Mouse (Mus musculus) urinary bladder, postnatal 36 days (tissue): ENCODE data around the gene Pitpnc1.

Experiments
- DNase-seq, 2 experiments: peaks; one replicate each; pipeline ENCODE4 v3.0.0; 2022; ENCODE audit warnings: low spot score in 2 of 2, mixed read lengths in 1 of 2

Gene Pitpnc1

DNA sequence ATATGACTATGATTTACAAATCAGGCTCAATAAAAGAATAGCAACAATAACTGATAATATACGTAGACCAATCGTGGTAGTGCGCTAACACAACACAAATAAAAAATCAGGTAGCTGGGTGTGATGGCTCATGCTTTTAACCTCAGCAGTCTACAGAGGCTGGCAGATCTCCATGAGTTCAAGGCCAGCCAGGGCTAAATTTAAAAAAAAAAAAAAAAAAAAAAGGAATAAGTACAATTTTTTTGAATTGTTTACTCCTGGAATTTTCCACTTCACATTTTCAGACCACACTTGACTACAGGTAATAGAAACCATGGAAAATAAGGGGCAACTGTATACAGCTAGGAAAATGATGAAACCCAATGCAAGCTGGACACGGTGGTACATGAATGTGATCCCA is 97.3 kb downstream of the Pitpnc1 start:
- no peak for DNase-seq

GRCm38 (mm10) chr11:107372688-107373087 is 97.8 kb downstream of the Pitpnc1 start:
- DNase-seq = no peak

DNA sequence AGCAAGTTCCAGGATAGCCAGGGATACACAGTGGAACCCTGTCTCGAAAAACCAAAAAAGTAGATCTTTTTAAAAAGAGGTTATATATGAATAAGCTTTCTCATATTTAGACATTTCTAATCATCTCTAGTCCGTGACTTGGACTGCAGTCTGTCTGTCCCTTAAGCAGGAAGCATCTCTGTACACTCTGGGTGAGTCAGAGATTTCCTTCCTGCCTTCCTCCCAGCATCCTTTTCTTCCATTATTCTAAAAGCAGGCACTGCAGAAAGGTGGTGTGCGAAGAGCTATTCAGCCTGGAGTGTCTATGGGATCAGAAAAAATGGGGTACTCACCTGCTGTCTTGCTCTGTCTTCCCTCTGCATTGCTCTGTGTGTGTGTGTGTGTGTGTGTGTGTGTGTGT is 100.0 kb downstream of the Pitpnc1 start:
- no peak for DNase-seq

DNA sequence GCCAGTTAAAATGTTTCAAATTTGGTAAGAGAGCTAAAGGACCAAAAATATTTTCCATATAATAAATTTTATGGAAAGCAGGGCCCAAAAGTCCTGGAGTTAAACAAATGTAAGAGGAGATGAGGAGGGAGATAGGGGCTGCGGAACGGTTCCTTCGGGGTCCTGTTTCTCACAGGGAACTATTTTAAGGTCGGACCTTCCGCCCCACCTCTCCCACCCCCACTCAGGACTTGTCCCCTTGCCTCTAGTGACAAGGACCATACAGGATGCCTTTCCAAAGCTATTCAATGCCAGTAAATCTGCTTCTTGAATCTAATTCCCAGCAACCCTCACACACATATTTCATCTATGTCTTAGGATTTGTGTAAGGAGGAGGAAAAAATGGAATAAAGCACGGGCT is 100.8 kb downstream of the Pitpnc1 start:
- no peak for DNase-seq

- DNase-seq = no peak
Observed at GRCm38 (mm10) chr11:107365938-107366712, 104.4 kb downstream of the Pitpnc1 start.

- DNase-seq = no peak
Observed at GRCm38 (mm10) chr11:107358695-107359094, 111.8 kb downstream of the Pitpnc1 start.

- no peak for DNase-seq
Observed at GRCm38 (mm10) chr11:107356224-107356623, 114.3 kb downstream of the Pitpnc1 start.

GRCm38 (mm10) chr11:107355526-107355925 is 115.0 kb downstream of the Pitpnc1 start:
- DNase-seq = no peak

DNA sequence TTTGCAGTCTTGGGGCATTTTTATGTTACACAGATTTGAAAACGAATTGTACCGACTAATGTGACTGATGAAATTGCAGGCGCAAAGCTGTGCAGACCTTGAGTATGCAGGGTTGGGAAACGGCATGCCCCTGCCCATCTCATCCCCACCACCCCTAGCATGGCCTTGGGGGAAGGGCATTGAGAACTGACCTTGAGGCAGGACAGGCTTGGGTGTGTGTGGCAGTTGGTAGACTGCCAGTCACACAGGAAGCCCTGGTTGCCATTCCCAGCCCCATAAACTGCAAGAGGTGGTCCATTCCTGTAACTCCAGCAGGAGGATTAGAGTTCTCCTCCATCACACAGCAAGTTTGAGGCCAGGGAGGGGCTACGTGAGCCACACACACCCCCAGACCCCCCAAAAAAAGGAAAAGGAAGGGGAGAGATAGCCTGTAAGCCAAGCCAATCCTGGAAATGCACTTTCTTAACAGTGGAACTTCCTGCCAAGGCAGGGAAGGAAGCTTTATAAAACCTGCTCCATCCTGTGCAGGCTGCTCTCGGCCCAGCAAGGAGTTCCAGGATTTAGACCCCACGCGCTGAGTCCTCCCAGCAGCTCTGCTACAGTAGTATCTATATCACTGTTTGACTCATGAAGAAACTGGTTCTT is 115.9 kb downstream of the Pitpnc1 start:
- no peak for DNase-seq

- DNase-seq = no peak
Observed at GRCm38 (mm10) chr11:107352596-107352995, 117.9 kb downstream of the Pitpnc1 start.

DNA sequence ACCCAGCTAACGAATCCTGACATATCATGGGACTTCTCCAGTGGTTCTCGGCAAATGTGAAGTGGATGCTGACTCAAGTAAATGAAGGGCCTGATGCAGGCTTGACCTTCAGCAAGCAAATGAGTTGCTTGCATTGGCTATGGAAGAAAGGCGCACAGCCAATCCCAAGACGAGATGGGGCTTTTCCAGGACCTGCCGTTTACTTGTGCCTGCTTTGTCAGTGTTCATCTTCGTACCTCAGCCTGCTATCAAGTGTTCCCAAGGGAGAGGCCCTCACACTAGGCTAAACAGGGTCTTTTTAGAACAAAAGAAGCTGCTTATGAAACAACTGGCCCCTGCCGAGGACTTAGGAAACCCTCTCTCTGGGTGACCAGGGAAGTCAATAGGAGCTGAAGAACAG is 120.7 kb downstream of the Pitpnc1 start:
- DNase-seq = no peak

DNA sequence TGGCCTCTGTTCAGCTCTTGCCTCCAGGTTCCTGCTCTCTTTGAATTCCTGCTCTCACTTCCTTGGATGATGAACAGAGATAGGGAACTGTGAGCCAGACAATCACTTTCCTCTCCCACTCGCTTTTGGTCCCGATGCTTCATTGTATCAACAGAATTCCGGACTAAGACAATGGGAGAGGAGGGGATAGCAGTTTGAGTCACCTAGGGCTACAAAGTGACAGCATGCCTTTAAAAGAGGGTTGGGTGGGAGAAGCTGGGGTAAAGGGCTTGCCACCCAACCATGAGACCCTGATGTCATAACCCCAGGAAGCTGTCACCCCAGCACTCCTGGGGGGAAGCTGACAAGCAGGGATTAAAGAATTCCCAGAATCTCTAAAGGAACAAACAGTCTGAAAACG is 127.5 kb downstream of the Pitpnc1 start:
- no peak for DNase-seq

DNA sequence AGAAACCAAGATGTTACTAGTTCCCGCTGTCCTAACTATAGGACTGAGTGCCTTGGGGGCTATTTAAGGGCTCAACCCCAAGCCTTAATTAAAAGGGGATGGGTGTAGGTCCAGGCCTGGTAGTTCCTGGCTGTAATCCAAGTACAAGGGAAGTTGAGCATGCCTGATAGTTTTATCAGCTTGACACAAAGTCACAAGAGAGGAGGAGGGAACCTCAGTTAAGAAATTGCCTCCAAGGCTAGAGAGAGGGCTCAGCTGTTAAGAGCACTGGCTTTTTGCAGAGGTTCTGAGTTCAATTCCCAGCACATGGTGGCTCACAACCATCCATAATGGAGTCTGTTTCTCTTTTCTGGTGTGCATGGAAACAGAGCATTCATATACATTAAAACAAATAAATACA is 128.1 kb downstream of the Pitpnc1 start:
- DNase-seq = no peak

GRCm38 (mm10) chr11:107341293-107341692 is 129.2 kb downstream of the Pitpnc1 start:
- peak; percentile 34 to 46 for DNase-seq

DNA sequence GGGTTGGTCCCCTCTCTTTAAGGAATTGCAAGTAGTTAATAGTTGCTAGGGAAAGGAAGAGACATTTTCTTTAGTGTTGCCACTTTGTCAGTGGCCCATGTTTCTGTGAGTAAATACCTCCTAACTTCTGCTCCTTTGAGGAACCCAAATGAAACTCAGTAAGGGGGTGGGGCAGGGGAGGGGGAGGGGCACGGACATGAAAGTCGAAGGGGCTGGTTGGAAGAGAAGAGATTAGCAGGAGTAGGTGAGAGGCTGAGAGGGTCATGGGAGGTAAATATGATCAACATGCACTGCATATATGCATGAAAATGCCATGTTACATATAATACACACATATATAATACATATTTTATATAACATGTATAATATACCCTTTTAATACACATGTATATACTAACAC is 129.7 kb downstream of the Pitpnc1 start:
- no peak for DNase-seq

GRCm38 (mm10) chr11:107339224-107339805 is 131.2 kb downstream of the Pitpnc1 start:
- no peak for DNase-seq

GRCm38 (mm10) chr11:107337391-107338148 is 132.9 kb downstream of the Pitpnc1 start:
- DNase-seq = no peak

DNA sequence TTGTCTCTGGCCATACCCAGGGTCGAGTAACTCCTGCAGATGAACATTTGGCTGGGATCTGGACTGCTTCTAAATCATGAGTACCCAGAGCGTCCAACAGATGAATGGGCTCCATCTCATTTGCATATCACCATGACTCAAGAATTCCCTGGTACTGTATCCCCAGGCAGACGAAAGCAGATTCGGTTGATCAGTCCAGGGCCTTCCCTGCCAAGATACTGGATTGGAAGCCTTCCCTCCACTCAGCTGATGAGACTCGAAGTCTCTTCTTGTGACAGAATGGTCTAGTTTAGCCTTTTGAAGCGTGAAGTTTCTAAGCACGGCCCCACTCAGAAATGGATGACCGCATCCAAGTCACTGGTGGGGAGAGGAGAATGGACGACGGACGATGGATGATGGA is 134.7 kb downstream of the Pitpnc1 start:
- DNase-seq = no peak

DNA sequence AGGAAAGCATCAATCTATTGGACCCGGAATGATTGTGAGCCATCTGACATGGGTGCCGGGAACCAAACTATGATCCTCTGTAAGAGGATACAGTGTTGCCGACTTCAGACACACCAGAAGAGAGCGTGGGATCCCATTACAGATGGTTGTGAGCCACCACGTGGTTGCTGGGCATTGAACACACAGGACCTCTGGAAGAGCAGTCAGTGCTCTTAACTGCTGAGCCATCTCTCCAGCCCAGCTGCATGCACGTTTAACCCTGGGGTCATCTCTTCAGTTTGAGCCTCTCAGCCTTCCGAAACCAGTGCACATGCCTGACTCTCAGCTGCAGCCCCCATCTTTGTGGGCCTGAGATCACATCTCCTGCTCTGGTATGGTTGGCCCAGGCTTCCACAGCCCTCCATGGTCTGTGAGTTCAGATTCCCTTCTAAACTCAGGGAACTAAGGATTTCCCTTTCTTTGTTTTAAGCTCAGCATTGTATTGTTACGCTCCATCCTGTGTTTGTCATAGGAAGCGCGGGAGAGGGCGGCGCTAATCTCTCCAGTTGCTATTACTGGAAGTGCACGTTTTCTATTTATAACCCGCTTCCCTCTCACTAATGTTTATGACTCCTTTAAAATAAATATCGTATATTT is 135.5 kb downstream of the Pitpnc1 start:
- no peak for DNase-seq

- DNase-seq = no peak
Observed at GRCm38 (mm10) chr11:107332905-107333304, 137.6 kb downstream of the Pitpnc1 start.

DNA sequence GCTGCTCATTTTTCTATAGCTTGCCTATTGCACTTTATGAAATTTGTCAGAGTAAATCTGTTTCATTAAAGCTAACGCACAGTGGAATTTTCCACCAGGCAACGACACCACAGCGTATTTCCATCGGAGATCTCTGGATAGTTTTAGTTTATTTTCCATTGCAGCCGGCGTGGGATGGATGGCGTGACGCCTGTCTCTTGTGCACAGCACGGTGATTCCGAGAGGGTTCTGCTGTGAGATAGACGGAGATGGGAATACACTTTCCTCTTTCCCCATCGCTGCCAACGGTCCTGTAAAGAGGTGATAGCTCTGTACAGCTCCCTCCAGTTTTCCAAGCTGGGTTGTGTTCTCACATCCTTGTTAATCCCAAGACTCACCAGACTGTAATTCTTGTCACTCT is 138.2 kb downstream of the Pitpnc1 start:
- DNase-seq = no peak

DNA sequence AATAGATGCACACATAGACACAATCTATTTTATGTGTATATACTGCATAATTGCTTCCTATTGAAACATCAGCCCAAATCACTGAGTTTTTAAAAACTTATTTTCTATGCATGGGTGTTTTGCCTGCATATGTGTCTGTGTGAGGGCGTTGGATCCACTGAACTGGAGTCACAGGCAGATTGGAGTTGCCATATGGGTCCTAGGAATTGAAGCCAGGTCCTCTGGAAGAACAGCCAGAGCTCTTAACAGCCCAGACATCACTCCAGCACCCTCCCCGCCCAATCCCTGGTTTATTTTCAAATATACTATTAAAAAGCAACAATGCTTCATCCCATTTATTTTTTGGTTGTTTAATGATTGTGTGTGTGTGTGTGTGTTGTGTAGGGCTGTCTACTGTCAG is 139.1 kb downstream of the Pitpnc1 start:
- no peak for DNase-seq
